Mouse (Mus musculus) heart, postnatal 25 days (tissue): ENCODE measurements around the gene Agmat. TPM values are rescaled to one million over a fixed set of nuclear protein-coding genes. Genes with fewer than 3 reads are reported as not detected.
A peak's percentile ranks its signal among the peaks of the same experiment; 100 is the strongest.

Experiments
- DNase-seq: peaks from one replicate; pipeline ENCODE4 v3.0.0; 2022; ENCODE audit warnings: low spot score
- intact Hi-C: fragments of 180-260 bp; cut with DNase I; formaldehyde crosslinking; loops from one replicate; pipeline ENCODE4 v1.15.1; 2025
- total RNA-seq, 2 experiments: library from RNA; stranded (reverse); gene quantifications; 2 replicates each; pipeline ENCODE4 v1.2.3; 2021

The Agmat gene
- total RNA-seq, result under 1 TPM; 0.36 to 0.56 TPM

GRCm38 (mm10) chr4:141746578-141747346 lies at the start of gene Agmat:
Gene Agmat, plus strand, starts transcription at chr4:141746672.
- intact Hi-C loops, result no loop called here

DNA sequence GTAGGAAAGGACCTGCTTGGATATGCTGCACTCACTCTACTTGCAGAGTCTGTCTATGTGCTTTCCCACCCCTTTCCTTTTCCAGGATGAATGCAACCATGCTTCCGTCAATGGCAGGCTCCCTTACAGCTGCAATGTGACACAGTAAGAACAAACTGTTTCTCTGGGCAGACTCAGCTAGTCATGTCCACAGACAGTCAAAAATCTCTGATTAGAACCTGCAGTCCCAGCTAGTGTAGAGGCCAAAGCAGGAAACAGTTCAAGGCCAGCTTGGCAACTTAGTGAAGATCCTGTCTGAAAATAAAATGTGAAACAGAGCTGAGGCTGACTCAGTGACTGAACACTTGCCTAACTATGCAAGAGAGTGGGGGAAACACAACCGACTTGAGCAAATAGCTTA lies 41.8 kb upstream of the Agmat start:
- DNase-seq, result peak; percentile 25
- intact Hi-C loops, result no loop called here

More at GRCm38 (mm10) chr4:141746578-141747346, at the start of gene Agmat:
- DNase-seq, result no peak

DNA sequence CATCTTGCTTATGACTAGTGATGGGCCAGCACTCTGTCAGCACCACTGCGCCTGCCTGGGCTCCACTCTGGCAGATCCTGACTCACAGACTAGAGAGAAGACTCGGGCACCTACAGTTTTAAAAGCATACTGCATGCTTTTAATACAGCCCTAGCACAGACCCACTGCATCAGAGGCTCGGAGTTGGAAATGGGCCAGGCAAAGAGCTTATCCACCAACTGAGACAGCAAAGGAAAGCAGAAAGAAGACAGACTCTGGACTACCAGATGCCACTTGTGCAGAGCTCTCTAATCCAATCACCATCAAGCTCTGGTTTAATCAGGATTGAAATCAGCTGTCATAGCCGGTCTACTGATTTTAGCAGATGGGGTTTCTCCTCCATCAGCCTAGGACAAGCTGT lies 41.1 kb upstream of the Agmat start:
- no peak for DNase-seq
- intact Hi-C loops, result no loop called here

DNA sequence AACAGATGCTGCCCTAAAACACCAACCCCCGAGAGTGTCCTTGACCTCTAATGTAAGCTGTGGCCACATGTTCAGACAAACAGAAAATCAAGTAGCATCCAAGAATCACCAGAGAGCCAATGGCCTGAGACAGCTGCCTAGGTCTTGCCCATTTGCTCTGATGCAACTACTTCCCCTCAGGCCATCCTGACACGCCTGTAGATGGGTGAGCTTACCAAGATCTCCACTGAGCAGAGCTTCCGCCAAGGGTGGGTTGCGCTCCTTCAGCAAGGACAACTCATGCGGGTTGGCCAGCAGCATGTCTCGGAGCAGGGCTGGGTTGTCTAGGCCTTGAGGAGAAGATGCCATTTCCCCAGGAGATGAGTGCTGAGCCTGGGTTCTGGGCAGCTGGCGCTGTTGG lies 38.5 kb upstream of the Agmat start:
- DNase-seq, result no peak
- intact Hi-C loops, result no loop called here

GRCm38 (mm10) chr4:141708971-141709370 lies 37.5 kb upstream of the Agmat start:
- no peak for DNase-seq
- intact Hi-C loops, result no loop called here

DNA sequence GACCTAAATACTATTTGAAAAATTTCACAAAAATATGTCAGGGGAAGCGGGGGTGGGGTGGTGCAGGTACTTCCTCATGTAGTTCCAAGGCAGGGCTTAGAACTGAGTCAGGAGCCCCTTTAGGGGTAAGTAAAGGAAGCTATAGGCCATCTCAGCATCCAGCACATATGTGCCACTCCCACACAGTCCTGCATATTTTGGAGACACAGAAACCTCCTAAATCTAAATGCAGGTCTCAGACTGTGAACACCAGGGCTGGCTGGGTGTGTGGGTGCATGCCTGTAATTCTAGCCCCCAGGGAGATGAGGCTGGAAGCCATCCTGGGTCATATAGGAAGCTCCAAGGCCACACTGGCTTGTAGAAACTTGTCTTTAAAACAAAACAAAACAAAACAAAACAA lies 35.2 kb upstream of the Agmat start:
- DNase-seq, result no peak
- intact Hi-C loops, result no loop called here

DNA sequence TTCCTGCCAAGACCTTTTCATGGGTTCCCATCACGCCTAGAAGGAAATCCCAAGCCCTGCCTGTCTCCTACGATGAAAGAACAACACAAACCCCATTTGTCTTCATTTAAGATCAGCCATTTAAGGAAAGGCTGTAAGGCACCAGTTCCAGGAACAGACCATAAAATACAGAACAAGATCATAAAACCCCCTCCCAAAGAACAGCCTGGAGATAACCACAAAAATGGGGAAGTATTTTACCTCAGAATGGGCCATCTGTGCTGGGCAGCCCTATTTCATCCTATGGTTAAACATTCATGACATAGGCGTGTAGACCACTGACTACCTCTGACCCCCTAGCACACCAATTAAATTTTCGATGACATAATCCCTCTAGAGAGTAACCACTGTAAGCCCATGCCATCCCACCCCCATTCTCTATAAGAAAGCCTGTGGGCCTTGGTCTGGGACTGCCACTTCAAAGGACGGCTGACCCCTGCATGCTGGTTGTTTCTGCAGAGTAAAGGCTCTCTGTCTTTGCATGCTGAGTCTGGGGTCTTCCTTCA lies 32.8 kb upstream of the Agmat start:
- intact Hi-C loops, result no loop called here

GRCm38 (mm10) chr4:141715027-141715426 lies 31.4 kb upstream of the Agmat start:
- no peak for DNase-seq
- intact Hi-C loops, result no loop called here

More for the DNA sequence above, 32.8 kb upstream of the Agmat start:
- DNase-seq, result no peak

GRCm38 (mm10) chr4:141717633-141718032 lies 28.8 kb upstream of the Agmat start:
- intact Hi-C loops, result no loop called here
- no peak for DNase-seq

DNA sequence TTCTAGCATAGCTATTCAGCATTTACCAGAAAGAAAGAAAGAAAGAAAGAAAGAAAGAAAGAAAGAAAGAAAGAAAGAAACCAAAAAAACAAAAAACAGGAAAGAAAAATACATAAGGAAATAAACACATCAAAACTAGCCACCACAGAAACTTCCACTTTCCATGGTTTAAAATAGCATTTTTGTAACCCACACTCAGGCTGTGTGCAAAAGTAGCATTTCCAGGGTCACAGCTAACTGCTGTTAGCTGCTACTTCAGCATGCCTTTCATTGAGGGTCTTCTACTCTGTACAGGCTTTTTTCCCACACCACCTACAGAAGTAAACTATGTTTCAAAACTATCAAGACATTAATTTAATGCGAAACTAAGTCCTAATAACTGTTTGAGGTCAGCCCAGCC lies 27.2 kb upstream of the Agmat start:
- DNase-seq, result no peak
- intact Hi-C loops, result no loop called here

DNA sequence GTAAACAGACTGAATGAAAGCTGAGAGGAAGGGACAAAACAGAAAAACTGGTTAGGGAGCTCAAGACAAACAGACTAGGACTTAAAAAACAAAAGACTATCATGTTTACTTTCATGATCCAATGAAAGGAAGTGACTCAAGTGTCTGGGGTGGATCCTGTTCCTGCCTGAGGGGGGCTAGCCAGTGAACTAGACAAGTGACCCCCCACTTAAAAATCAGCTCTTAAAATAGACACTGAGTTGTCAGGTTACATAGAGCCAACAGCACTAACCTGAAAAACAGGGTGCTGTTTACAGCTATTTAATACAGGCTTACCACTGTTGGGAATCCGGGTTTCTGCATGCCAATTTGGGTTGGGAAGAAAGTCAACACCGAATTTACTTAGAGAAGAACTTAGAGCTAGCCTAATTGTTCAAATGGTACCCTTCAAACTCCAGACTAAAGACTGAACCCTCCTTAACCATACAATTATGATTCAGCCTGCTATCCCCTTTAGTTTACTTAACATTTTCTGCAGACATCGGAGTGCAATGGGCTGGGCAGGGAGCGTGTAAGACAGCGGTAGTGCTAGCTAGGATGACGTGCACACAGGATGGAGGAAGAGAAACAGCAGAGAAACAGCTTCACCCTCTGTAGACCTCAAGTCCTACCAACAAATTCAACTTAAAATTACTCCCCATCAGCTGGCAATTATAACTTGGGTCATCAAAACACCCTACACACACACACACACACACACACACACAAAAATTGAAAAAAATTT lies 25.5 kb upstream of the Agmat start:
- intact Hi-C loops, result loop anchor here (5.0 kb wide), 1 partner anchor 71 kb away; the partner anchor contains the start of genes Casp9 and Dnajc16
- DNase-seq, result no peak

GRCm38 (mm10) chr4:141721961-141722360 lies 24.5 kb upstream of the Agmat start:
- DNase-seq, result no peak
- intact Hi-C loops, result loop anchor here (5.0 kb wide), 1 partner anchor 70 kb away; the partner anchor contains the start of genes Casp9 and Dnajc16

DNA sequence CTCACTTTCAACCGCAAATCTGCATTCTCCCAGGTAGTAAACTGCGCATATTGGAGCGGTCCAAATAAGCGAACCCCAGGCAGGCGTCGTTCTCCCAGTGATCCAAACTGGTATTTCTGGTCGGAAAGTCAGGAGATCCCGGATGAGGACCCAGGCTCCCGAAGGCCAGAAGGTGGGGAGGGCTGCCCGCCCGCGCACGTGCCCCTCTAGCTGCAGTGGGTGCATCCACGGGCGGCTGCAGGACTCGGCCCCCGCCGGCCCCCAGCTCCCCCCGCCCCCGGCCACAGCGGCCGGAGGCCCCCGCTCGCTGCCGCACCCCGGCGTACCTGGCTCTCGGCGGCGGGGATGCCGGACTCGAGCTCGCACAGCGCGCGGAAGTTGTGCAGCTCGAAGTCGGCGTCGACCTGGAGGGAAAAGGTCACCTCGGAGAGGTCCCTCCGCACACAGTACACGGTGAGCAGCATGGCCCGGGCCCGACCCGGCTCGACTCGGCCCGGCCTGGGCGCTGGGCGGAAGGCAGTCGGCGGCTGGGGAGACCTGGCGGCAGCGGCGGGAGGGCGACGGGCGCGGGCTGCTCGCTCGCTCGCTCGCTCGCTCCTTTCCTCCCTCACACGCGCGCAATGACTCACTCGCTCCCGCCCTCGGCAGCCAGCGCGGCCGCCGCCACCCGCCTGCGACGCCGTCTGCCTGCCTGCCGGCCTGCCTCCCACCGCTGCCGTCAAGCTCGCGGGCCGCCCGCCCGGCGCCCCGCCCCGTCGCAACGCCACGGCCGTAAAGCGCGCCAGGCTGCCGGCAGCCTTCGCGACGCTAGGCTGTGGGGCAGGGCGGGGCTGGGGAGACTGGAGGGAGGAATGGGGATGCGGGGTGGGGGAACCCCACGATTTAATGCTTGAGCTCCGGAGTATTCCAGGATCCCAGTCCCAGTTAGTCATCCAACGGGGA lies 23.5 kb upstream of the Agmat start, which contains the start of gene Ddi2:
TSS of gene Ddi2 (minus strand) at position 689 of the 942 bp plus-strand sequence.
- intact Hi-C loops, result loop anchor here (1.0 to 5.0 kb wide), 2 partner anchors 59 to 69 kb away; partner anchors contain the start of genes Casp9, Dnajc16 and Plekhm2
- DNase-seq, result peak; percentile 88

DNA sequence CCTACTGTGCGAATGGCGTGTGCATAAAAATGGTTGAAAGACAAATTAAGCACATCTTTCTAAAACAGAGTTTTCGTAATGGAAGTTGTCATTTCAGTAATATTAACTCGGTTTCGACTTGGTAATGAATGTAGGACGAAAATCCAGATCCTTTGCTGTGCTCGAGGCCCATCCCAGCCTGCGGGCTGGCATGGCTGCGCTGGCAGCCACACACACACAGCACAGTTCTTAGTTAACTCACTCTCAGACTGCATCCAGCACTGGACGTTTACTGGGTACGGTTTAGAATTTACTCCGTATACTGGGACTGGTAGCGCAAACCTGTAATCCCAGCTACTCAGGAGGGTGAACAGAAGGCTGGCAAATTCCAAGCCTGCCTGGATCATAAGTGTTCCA lies 22.8 kb upstream of the Agmat start:
- no peak for DNase-seq
- intact Hi-C loops, result loop anchor here (1.0 to 5.0 kb wide), 2 partner anchors 59 to 69 kb away; partner anchors contain the start of genes Casp9, Dnajc16 and Plekhm2

DNA sequence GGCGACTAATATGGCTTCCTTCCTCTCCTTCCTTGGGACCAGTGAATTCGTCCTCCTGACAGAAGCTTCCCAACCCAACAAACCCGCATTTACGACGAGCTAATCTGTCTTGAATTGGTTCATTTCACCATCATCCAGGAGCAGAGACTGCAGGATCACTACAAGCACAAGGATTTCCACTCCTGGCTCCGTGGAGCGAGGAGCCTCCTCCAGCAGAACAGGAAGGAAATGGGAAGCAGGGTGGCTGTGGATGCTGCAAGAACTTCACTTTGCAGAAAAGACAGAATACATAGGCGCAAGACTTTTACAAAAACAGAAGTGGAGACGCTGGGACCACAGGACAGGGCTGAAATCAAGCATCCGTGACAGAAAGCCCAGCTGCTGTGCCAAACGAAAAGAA lies 21.9 kb upstream of the Agmat start:
- intact Hi-C loops, result loop anchor here (5.0 kb wide), 1 partner anchor 68 kb away; the partner anchor contains the start of genes Casp9 and Dnajc16
- no peak for DNase-seq

DNA sequence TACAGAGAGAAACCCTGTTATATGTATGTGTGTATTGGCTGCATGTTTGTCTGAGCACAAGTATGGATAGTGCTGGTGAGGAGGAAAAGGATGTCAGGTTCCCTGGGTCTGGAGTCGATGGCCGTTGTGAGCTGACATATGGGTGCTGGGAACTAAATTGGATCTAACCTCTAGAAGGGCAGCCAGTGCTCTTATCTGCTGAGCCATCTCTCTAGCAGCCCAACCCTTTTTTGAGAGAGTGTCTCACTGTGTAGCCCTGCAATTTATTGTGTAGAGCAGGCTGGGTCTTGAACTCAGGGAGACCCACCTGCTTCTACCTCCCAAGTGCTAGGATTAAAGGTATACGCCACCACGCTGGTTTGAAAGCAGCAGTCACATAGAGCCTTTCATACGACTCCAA lies 21.2 kb upstream of the Agmat start:
- intact Hi-C loops, result no loop called here
- DNase-seq, result no peak

DNA sequence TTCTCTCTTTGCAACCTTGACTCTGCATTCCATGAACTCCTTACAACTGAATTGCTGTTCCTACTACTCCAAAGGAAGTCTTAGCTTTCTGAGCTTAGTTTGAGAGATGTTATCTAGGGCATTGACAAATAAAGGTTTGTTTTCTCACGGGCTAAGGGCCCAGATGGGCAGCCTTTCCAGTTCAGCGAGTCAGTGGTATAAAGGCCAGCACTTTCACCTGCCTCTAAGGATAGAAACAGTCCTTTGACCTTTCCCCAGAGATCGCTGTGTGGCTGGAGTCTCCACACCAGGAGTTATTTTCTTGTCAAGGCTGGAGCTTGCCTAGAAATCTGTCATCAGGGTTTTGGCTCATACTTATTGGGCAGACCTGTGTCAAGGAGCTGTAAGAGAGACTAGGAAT lies 20.7 kb upstream of the Agmat start:
- intact Hi-C loops, result no loop called here
- DNase-seq, result no peak

GRCm38 (mm10) chr4:141729266-141729665 lies 17.2 kb upstream of the Agmat start:
- intact Hi-C loops, result no loop called here
- DNase-seq, result no peak

- intact Hi-C loops, result no loop called here
- DNase-seq, result no peak
These were observed 16.1 kb upstream of the Agmat start for GRCm38 (mm10) chr4:141730401-141730800.
